Mouse (Mus musculus): ENCODE data around the gene Adk. TPM values are rescaled to one million over a fixed set of nuclear protein-coding genes. Genes with fewer than 3 reads are reported as not detected.

Adk gene
- 133 and 135 TPM in 2 replicates for polyA plus RNA-seq (2016; fragmentation: Nextera tagmentation; extraction: Ambion mirVana)

DNA sequence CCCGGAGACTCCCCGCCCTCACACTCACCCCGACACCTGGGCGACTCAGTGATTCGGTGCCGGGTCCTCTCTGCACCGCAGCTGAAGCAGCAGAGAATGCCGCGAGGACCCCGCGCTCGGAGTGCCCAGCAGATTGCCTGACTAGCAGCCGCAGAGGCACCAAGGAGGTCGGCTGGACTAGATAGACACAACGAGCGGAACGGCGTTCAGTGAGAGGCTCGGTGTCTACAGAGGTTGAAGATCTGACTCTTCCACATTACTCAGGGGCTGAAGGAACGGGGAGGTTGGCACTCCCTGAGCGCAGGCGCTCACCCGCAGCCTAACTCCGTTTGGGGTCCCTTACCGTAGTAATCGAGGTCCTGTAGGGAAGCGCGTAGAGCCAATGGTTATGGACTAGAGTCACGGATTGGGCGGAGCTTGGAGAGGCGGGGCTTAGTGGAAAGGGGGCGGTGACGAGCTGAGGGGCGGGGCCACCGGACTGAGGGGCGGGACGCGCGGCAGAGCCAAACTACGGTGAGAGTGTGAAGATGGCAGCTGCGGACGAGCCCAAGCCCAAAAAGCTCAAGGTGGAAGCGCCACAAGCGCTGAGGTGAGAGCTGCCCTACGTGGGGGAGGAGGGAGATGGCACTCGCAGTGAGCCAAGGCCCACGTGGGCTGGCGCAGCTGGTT, at the start of gene Adk, which contains the start of gene Ap3m1:
Adk (plus strand) TSS at position 463 of the 669 bp plus-strand sequence.
Ap3m1 (minus strand) TSS at position 397 of the 669 bp plus-strand sequence.
- ATAC-seq (ENCODE audit: insufficient number of reproducible peaks, insufficient read depth, low FRiP score, low TSS enrichment), result peak; percentile 97
- H3K4me2 ChIP-seq (replicated peaks), result peak within 1 kb of the TSS; percentile 84
- peak within 1 kb of the TSS; percentile 73 for H3K4me3 ChIP-seq
- peaks cover 2% of the 10 kb centered on the region; the same call in 1 of the 2 replicates for H3K4me1 ChIP-seq
- under 1% methylated on average over 48 of the region's 48 CpGs for WGBS
- no peaks in the 10 kb centered on the region for H3K9me3 ChIP-seq
- no peaks in the 10 kb centered on the region for H3K36me3 ChIP-seq
- peak within 1 kb of the TSS; percentile 91 for H3K27ac ChIP-seq
- no peaks in the 10 kb centered on the region for H3K27me3 ChIP-seq
- peak within 1 kb of the TSS; percentile 71 for H3K9ac ChIP-seq

- Histone ChIP-seq H3K4me1 (no peaks in the 10 kb centered on the region), H3K27ac (no peak overlapping the region), H3K9ac (no peak overlapping the region), H3K36me3 (peaks cover 34% of the 10 kb centered on the region), H3K9me3 (no peaks in the 10 kb centered on the region), H3K4me3 (no peak overlapping the region), H3K27me3 (no peaks in the 10 kb centered on the region), H3K4me2 (replicated peaks) (no peak overlapping the region)
- WGBS, result 76% methylated on average over 5 of the region's 5 CpGs
- no peak for ATAC-seq (ENCODE audit: insufficient number of reproducible peaks, insufficient read depth, low FRiP score, low TSS enrichment)
Measured at GRCm38 (mm10) chr14:21013800-21014334, 38.5 kb upstream of the Adk start.

DNA sequence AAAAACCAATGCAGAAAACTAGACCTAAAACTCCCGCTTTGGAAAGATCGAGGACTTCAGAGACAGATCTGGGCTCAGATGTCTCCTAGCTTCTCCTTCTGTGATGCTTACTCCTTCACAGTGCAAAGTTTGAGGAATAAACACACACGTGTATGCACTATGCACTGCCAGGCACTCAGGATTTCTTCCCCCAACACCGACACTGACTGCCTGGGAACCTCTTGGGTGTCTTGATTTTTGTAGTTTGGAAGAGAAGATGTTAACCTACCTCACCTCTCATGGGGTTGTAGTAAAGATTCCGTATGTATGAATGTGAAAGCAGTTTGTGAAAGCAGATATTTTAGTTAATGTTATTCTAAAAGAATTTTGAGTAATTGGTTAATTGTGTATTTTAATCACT, 34.5 kb upstream of the Adk start:
- WGBS, result 87% methylated on average over 5 of the region's 5 CpGs
- no peaks in the 10 kb centered on the region for H3K9me3 ChIP-seq
- H3K27ac ChIP-seq, result no peak overlapping the region
- no peaks in the 10 kb centered on the region for H3K4me1 ChIP-seq
- ATAC-seq (ENCODE audit: insufficient number of reproducible peaks, insufficient read depth, low FRiP score, low TSS enrichment), result no peak
- no peak overlapping the region for H3K4me3 ChIP-seq
- peaks cover 55% of the 10 kb centered on the region for H3K36me3 ChIP-seq
- H3K4me2 ChIP-seq (replicated peaks), result no peak overlapping the region
- no peaks in the 10 kb centered on the region for H3K27me3 ChIP-seq
- no peak overlapping the region for H3K9ac ChIP-seq

DNA sequence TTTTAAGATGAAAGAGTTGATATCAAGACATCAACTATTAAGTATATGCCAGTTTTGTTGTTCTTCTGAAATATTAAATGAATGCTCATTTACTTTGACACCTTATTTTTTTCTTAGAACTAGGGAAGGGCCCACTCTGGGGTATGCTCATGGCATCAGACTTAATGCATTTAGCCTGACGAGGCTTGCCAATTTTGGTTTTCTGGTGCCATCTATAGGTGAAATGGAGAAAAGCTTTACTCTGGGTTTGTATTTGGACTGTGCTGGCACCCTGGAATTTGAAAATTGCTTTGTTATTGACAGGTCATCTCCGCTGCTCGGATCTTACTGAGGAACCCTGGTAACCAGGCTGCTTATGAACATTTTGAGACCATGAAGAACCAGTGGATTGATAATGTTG, 33.4 kb upstream of the Adk start:
- H3K4me1 ChIP-seq, result no peaks in the 10 kb centered on the region
- H3K27me3 ChIP-seq, result no peaks in the 10 kb centered on the region
- WGBS, result 35% methylated on average over 3 of the region's 3 CpGs
- no peak overlapping the region for H3K27ac ChIP-seq
- no peak overlapping the region for H3K9ac ChIP-seq
- peaks cover 60% of the 10 kb centered on the region for H3K36me3 ChIP-seq
- no peaks in the 10 kb centered on the region for H3K9me3 ChIP-seq
- H3K4me2 ChIP-seq (replicated peaks), result no peak overlapping the region
- no peak overlapping the region for H3K4me3 ChIP-seq
- no peak for ATAC-seq (ENCODE audit: insufficient number of reproducible peaks, insufficient read depth, low FRiP score, low TSS enrichment)

- H3K9ac ChIP-seq, result no peak overlapping the region
- no peaks in the 10 kb centered on the region for H3K4me1 ChIP-seq
- H3K4me2 ChIP-seq (replicated peaks), result no peak overlapping the region
- peaks cover 69% of the 10 kb centered on the region for H3K36me3 ChIP-seq
- ATAC-seq (ENCODE audit: insufficient number of reproducible peaks, insufficient read depth, low FRiP score, low TSS enrichment), result no peak
- H3K27ac ChIP-seq, result no peak overlapping the region
- WGBS, result 89% methylated on average over 8 of the region's 8 CpGs
- no peaks in the 10 kb centered on the region for H3K27me3 ChIP-seq
- no peak overlapping the region for H3K4me3 ChIP-seq
- no peaks in the 10 kb centered on the region for H3K9me3 ChIP-seq
Measured at GRCm38 (mm10) chr14:21020435-21020834, 31.9 kb upstream of the Adk start.

DNA sequence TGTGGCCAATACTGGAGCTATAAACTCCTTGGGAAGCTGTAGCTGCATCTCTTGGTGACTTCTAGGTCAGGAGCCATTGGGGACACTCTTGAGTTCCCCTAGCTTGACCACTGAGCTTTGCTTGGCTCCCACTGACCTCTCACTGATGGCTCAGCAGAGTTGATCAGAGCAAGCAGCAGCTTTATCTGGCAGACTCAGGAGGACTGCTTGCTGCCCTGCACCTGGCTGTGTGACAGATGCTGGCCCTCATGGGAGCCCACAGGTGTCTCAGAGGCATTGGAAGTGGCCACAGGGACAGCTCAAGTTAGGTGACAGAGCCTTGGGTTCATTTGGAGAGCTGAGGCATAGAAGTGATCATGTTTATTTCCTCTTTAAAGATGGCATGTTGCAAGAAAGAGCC, 24.8 kb upstream of the Adk start:
- Histone ChIP-seq H3K27me3 (no peaks in the 10 kb centered on the region), H3K36me3 (peaks cover 64% of the 10 kb centered on the region), H3K9ac (no peak overlapping the region), H3K9me3 (no peaks in the 10 kb centered on the region), H3K4me3 (no peak overlapping the region), H3K27ac (no peak overlapping the region), H3K4me1 (peaks cover 11% of the 10 kb centered on the region; the same call in 1 of the 2 replicates), H3K4me2 (replicated peaks) (no peak overlapping the region)
- ATAC-seq (ENCODE audit: insufficient number of reproducible peaks, insufficient read depth, low FRiP score, low TSS enrichment), result no peak

DNA sequence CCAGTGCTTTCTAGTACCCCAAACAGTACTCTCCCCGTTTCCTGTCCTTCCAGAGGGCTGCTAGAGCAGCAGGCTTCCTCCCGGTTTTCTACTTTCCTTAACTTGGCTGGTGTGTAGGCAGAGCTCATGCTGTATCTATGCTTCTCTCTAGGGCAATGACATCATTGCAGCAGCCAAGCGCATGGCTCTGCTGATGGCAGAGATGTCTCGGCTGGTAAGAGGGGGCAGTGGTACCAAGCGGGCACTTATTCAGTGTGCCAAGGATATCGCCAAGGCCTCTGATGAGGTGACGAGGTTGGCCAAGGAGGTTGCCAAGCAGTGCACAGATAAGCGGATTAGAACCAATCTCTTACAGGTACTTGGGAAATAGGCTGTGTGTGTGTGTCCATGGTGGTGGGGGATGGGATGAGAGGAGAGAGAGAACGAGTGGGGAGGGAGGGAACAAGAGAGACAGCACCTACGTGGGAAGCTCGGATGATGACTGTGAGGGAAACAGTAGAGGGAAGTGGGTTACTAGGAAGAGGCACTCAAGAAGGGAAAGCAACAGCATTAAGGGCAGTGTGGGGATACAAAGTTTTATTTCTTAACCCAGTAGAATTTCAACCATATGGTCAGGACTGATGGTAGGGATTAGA, 23.2 kb upstream of the Adk start:
- Histone ChIP-seq H3K27me3 (no peaks in the 10 kb centered on the region), H3K27ac (no peak overlapping the region), H3K9me3 (no peaks in the 10 kb centered on the region), H3K9ac (no peak overlapping the region), H3K36me3 (peaks cover 59% of the 10 kb centered on the region), H3K4me3 (no peak overlapping the region), H3K4me1 (peaks cover 11% of the 10 kb centered on the region; the same call in 1 of the 2 replicates), H3K4me2 (replicated peaks) (no peak overlapping the region)
- 86% methylated on average over 11 of the region's 11 CpGs for WGBS
- ATAC-seq (ENCODE audit: insufficient number of reproducible peaks, insufficient read depth, low FRiP score, low TSS enrichment), result no peak

DNA sequence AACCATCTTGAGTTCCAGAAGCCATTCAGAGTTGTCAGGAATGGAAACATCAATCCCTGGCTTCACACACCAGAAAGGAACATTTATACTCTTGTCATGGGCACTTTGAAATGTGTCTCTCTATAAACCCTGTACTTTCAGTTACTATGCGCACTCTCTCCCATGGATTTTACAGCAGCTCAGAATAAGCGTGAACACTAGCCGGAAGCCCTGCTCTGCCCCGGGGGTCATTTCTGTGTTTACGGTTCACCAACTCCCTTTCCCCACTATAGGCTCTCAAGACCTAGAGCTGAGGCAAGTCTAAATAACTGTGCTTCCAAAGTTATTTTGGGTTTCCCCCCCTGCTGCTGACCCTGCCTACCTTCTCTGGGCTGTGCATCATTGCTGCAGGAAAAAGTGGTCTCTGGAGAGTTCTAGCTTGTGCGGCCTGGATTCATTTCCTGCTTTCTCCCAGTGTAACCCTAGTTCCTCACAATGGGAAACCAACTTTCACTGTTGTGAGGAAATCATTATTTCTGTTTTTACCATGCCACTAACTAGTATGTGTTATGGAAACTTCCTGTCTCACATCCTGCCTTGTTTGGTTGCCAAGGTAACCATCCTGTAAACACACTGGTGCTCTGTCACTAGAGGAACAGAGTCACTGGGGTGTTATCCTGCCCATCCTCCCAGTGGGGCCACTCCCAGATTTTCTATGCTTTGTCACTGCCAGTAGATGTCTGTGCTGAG, 20.4 kb upstream of the Adk start:
- H3K27me3 ChIP-seq, result no peaks in the 10 kb centered on the region
- no peak overlapping the region for H3K9ac ChIP-seq
- H3K4me2 ChIP-seq (replicated peaks), result no peak overlapping the region
- H3K4me1 ChIP-seq, result peaks cover 11% of the 10 kb centered on the region; the same call in 1 of the 2 replicates
- peaks cover 53% of the 10 kb centered on the region for H3K36me3 ChIP-seq
- ATAC-seq (ENCODE audit: insufficient number of reproducible peaks, insufficient read depth, low FRiP score, low TSS enrichment), result no peak
- 42% methylated on average over 6 of the region's 6 CpGs for WGBS
- 0 out of 2 replicates have a peak overlapping the region, but pooled peaks have one; percentile 18 for H3K27ac ChIP-seq
- no peaks in the 10 kb centered on the region for H3K9me3 ChIP-seq
- H3K4me3 ChIP-seq, result no peak overlapping the region

DNA sequence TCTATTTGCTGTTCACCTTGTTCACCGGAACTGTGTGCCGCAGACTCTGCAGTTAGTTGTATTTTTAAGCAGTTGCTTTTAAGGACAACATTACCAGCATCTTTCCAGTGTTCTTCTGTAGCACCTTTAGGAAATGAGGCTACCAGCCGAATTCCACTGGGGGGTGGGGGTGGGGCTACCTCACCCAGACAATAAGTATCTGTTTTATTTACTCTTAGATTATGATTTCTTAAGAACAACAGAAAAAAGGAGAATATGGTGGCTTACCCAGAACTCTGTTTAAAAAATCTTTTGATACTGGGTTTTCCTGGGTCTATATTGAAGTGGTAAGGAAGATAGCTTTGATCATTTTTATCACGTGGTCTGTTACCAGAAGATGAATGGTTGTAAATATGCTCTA, 18.1 kb upstream of the Adk start:
- H3K27me3 ChIP-seq, result no peaks in the 10 kb centered on the region
- H3K36me3 ChIP-seq, result peaks cover 39% of the 10 kb centered on the region
- no peak overlapping the region for H3K4me2 ChIP-seq (replicated peaks)
- 88% methylated on average over 4 of the region's 4 CpGs for WGBS
- no peak overlapping the region for H3K27ac ChIP-seq
- H3K9me3 ChIP-seq, result no peaks in the 10 kb centered on the region
- H3K4me3 ChIP-seq, result no peak overlapping the region
- ATAC-seq (ENCODE audit: insufficient number of reproducible peaks, insufficient read depth, low FRiP score, low TSS enrichment), result no peak
- no peak overlapping the region for H3K9ac ChIP-seq
- peaks cover 11% of the 10 kb centered on the region; the same call in 1 of the 2 replicates for H3K4me1 ChIP-seq

DNA sequence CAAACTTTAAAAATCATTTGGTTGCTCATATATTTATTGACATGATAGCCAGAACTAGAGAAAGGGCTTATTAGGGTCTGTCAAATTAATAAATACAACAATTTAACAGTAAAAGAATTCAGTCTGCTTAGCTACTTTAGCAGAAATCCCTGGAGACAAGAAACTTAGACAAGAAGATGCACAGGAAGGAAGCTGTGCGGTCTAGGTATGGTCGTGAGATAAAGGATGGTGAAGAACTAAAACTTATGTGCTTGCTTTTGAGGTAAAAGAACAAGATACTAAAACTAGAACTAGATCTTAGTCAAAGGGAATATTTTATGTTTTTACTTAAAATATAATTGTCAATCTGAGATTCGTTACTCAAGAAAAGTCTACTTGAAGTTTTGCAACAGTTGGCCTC, 17.6 kb upstream of the Adk start:
- H3K27me3 ChIP-seq, result no peaks in the 10 kb centered on the region
- no peak overlapping the region for H3K9ac ChIP-seq
- WGBS, result 95% methylated on average over 3 of the region's 3 CpGs
- no peaks in the 10 kb centered on the region for H3K9me3 ChIP-seq
- H3K4me2 ChIP-seq (replicated peaks), result no peak overlapping the region
- no peak overlapping the region for H3K4me3 ChIP-seq
- ATAC-seq (ENCODE audit: insufficient number of reproducible peaks, insufficient read depth, low FRiP score, low TSS enrichment), result no peak
- H3K36me3 ChIP-seq, result peaks cover 34% of the 10 kb centered on the region
- peaks cover 11% of the 10 kb centered on the region; the same call in 1 of the 2 replicates for H3K4me1 ChIP-seq
- no peak overlapping the region for H3K27ac ChIP-seq

GRCm38 (mm10) chr14:21039077-21039476, 13.3 kb upstream of the Adk start:
- Histone ChIP-seq H3K4me1 (no peaks in the 10 kb centered on the region), H3K9ac (no peak overlapping the region), H3K27ac (no peak overlapping the region), H3K27me3 (no peaks in the 10 kb centered on the region), H3K4me3 (no peak overlapping the region), H3K9me3 (no peaks in the 10 kb centered on the region), H3K36me3 (peaks cover 20% of the 10 kb centered on the region), H3K4me2 (replicated peaks) (no peak overlapping the region)
- whole genome bisulfite sequencing, result 92% methylated on average over 12 of the region's 12 CpGs
- no peak for ATAC-seq (ENCODE audit: insufficient number of reproducible peaks, insufficient read depth, low FRiP score, low TSS enrichment)
